Mouse (Mus musculus) MEL (cell line): ENCODE results near the gene Klra5.
"Not testable (repeated sequence)": the region's sequence is repeated elsewhere in the genome, so short reads cannot be mapped to it uniquely, and the experiment has no call there.

Experiments used
- CTCF ChIP-seq, 3 experiments: IDR thresholded peaks in 2 of 3; conservative IDR thresholded peaks in 1 of 3; 2 replicates each; pipeline ENCODE4 v1.5.1; 2011 to 2012; ENCODE audit warnings: low read length in 3 of 3, low read depth in 2 of 3, mild to moderate bottlenecking in 2 of 3, improper control_type of control experiment in 1 of 3, inconsistent platforms in 1 of 3, mixed read lengths in 1 of 3, moderate library complexity in 1 of 3; ENCODE audit not compliant: control insufficient read depth in 1 of 3, insufficient read depth in 1 of 3, poor library complexity in 1 of 3, severe bottlenecking in 1 of 3
- GABPA ChIP-seq: IDR thresholded peaks from 2 replicates; pipeline ENCODE4 v1.6.1; 2012; ENCODE audit warnings: low read depth, mild to moderate bottlenecking, inconsistent platforms, low read length, improper control_type of control experiment, moderate library complexity
- MAX ChIP-seq: IDR thresholded peaks from 2 replicates; pipeline ENCODE4 v1.6.1; 2011; ENCODE audit warnings: low read length, improper control_type of control experiment
- POLR2A ChIP-seq, 2 experiments: IDR thresholded peaks; 2 replicates each; pipeline ENCODE4 v1.6.1; 2011 to 2012; ENCODE audit warnings: low read length in 2 of 2, mild to moderate bottlenecking in 2 of 2, control low read depth in 1 of 2, improper control_type of control experiment in 1 of 2, low read depth in 1 of 2, moderate library complexity in 1 of 2; ENCODE audit not compliant: control insufficient read depth in 1 of 2, insufficient read depth in 1 of 2, poor library complexity in 1 of 2
- POLR2AphosphoS5 ChIP-seq: IDR thresholded peaks from 2 replicates; pipeline ENCODE4 v1.6.1; 2012; ENCODE audit warnings: low read depth, borderline replicate concordance, mild to moderate bottlenecking, inconsistent platforms, low read length, moderate library complexity, mixed read lengths
- RCOR1 ChIP-seq: IDR thresholded peaks from 2 replicates; pipeline ENCODE4 v1.6.1; 2012; ENCODE audit warnings: low read depth, mild to moderate bottlenecking, inconsistent platforms, low read length, improper control_type of control experiment
- TCF12 ChIP-seq: IDR thresholded peaks from 2 replicates; pipeline ENCODE4 v1.6.1; 2014; ENCODE audit warnings: low read depth, mild to moderate bottlenecking, inconsistent platforms, low read length, improper control_type of control experiment, moderate library complexity
- ZC3H11A ChIP-seq: IDR thresholded peaks from 2 replicates; pipeline ENCODE4 v1.6.1; 2012; ENCODE audit warnings: low read depth, mild to moderate bottlenecking, inconsistent platforms, low read length, improper control_type of control experiment

DNA sequence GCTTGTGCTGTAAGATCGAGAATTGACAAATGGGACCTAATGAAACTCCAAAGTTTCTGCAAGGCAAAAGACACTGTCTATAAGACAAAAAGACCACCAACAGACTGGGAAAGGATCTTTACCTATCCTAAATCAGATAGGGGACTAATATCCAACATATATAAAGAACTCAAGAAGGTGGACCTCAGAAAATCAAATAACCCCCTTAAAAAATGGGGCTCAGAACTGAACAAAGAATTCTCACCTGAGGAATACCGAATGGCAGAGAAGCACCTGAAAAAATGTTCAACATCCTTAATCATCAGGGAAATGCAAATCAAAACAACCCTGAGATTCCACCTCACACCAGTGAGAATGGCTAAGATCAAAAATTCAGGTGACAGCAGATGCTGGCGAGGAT, 55.1 kb downstream of the Klra5 start, which contains the start of gene Gm17631:
- TF ChIP-seq ZC3H11A; GABPA; POLR2AphosphoS5; CTCF (IDR thresholded peaks at IDR 0.05 in 2 of 3, conservative IDR thresholded peaks at IDR 0.05 in 1 of 3; ENCODE audit: control insufficient read depth in 1 of 3, insufficient read depth in 1 of 3, low read depth in 2 of 3, low read length in 3 of 3, poor library complexity in 1 of 3, severe bottlenecking in 1 of 3); POLR2A (IDR thresholded peaks at IDR 0.05; ENCODE audit: control insufficient read depth in 1 of 2, insufficient read depth in 1 of 2, low read depth in 1 of 2, low read length in 2 of 2, poor library complexity in 1 of 2); TCF12; MAX; RCOR1: not testable (repeated sequence)
